Mouse (Mus musculus) T-helper 2 cell (primary cell): ENCODE measurements around the gene Gm21992.
"Not testable (repeated sequence)": the region's sequence is repeated elsewhere in the genome, so short reads cannot be mapped to it uniquely, and the experiment has no call there.

Experiments used
- in situ Hi-C: fragments of 300-600 bp; cut with MboI, MseI; formaldehyde crosslinking; loops from one replicate; pipeline ENCODE4 v1.15.1; 2025; ENCODE audit warnings: high pct_unique_total_duplicates

The Gm21992 gene

GRCm38 (mm10) chr19:4813015-4813414, 1.6 kb upstream of the Gm21992 start:
- in situ Hi-C loops, result no loop called here

DNA sequence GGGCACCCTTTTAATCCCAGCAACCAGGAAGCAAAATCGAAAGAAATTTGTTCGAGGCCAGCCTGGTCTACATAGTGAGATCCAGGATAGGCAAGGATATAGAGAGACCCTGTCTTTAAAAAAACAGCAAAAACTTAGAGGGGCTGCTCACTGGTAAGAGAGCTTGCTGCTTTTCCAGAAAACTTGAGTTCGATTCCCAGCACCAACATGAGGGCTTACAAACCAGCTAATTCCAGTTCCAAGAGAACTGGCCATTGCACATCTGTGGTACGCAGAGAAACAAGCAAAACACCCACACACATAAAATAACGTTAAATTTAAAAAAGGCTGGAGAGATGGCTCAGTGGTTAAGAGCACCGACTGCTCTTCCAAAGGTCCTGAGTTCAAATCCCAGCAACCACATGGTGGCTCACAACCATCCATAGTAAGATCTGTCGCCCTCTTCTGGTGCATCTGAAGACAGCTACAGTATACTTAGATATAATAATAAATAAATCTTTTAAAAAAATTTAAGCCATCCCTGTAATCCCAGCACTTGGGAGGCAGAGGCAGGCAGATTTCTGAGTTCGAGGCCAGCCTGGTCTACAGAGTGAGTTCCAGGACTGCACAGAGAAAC, 1.0 kb upstream of the Gm21992 start:
- in situ Hi-C loops, result not testable (repeated sequence)

DNA sequence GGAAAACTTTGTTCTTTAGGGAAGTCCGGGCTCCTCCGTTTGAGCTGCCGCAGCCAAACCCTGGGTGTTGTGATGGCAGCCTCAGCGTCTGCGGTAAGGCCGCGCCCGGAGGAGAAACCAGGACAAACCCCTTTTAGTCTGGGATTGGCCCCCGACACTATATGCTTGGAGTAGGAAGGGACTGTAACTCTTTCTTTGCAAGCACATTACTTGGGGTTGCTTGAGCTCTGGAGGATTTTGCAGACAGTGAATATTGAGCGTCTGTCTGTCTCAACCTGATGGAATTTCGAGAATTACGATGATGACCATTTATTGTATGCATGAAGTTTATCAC, 464 bp upstream of the Gm21992 start:
- in situ Hi-C loops, result no loop called here

DNA sequence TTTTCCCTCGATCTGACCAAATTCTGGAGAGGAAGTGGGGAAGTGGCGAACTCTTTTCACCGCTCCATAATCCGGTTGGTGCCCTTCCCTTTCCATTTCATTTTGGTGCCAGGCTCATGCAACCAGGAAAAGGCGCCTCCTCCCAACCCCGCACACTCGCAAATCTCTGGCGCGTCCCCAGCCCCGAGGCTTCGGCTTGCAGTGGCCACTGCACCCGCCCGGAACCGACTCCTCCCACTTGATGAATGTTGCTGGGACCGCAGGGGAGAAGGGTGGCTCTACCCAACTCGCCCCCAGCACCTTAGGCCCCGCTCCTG, 708 bp downstream of the Gm21992 start:
- in situ Hi-C loops, result no loop called here

- in situ Hi-C loops, result no loop called here
These were observed 1.1 kb downstream of the Gm21992 start for GRCm38 (mm10) chr19:4810309-4810708.

DNA sequence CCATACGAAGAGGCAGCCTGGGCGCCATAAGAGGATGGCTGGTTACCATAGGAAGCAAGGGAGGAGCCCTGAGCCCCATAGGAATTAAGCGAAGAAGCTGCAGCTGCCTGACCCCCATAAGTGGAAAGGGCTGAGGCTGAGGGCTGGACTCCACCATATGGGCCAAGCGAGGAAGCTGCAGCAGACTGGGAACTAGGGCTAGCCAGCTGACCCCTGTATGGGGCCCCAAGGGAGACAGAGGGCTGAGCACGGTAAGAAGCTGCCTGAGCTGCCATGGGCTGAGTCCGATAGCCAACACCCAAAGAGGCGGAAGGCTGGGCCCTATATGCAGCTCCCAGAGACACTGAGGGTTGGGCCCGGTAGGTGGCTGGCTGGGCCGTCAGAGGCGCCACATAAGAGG, 8.1 kb downstream of the Gm21992 start:
- in situ Hi-C loops, result no loop called here

DNA sequence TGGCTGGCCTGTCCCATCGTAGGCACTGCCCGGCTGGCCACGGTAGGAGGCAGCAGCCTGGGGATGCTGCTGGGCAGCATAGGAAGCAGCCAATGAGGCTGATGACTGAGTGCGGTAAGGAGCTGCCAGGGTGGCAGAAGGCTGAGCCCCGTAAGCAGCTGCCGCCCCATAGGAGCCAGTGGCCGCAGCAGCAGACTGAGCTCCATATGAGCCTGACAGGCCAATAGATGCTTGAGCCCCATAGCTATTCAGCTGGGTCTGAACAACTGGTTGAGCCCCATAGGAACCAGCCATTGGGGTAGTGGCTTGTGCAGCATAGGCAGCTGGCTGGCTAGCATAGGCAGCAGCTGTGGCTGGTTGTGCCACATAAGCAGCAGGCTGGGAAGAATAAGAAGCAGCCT, 8.7 kb downstream of the Gm21992 start:
- in situ Hi-C loops, result no loop called here

GRCm38 (mm10) chr19:4799083-4799482, 12.3 kb downstream of the Gm21992 start:
- in situ Hi-C loops, result no loop called here

DNA sequence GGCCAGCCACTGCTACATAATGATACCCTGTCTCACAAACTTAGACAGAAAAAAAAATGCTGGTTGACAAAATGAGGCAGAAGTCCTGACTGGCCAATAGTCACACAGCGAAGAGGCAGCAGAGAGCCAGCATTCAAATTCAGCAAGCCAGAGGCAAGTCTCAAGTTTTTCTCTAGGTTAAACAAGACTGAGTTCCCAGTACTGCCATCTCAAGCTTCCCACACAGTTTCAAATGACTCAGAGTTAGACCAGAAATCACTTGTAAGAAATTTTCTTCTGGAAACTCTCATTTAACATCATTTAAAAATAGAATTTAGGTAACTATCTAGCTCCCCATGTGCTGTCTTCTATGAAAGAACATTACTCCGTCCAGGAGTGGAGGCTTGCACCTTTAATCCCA, 13.6 kb downstream of the Gm21992 start:
- in situ Hi-C loops, result no loop called here

- in situ Hi-C loops, result no loop called here
These were observed 15.5 kb downstream of the Gm21992 start for GRCm38 (mm10) chr19:4795929-4796328.

DNA sequence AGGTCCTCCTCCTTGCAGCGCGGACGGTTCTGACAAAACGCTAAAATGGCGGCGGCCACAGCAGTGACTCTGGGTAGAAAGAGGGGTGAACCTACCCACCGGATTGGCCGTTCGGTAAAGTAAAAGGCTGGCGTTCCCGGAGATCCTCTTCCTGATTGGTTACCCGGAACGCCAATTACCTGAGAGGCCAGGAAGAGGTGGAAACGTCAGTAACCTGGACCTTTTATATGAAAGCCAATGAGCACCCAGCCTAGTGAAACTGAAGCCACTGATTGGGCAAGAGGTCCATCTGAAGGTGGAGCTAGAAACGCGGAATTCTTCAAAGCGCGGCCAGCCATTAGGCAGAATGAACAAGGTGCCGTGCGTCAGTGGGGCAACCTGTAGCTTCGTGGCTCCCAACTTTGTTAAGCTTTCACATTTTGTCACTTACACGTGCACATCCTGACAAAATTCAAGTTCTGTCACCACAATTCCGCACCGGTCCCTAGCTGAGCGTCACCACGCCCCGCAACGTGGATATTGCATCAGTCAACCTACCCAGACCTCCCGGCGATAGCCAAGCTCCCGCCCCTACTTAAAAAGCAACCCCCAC, 17.5 kb downstream of the Gm21992 start, which contains the start of gene Rbm4:
TSS of gene Rbm4 (minus strand) at position 71 of the 592 bp plus-strand sequence.
- in situ Hi-C loops, result no loop called here

- in situ Hi-C loops, result no loop called here
These were observed 18.1 kb downstream of the Gm21992 start for GRCm38 (mm10) chr19:4793281-4793830.

DNA sequence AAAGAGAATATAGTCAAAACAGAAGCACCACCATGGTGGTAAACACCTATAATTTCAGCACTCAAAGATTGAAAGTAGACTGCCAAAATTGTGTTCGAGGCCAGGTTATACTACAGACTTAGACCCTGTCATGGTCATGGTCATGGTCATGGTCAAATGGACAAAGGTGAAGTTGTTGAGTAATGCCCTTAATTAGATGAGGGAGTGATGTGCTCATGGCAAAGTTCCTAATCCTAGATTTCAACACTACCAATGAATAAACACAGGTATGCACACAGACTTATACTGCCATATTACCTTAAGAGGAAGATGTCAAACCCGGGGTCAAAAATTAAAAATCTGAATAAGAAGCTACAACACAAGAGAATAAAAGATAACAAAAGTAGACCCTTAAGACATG, 25.1 kb downstream of the Gm21992 start:
- in situ Hi-C loops, result no loop called here

- in situ Hi-C loops, result no loop called here
These were observed 26.2 kb downstream of the Gm21992 start for GRCm38 (mm10) chr19:4785206-4785605.

- in situ Hi-C loops, result no loop called here
These were observed 28.5 kb downstream of the Gm21992 start for GRCm38 (mm10) chr19:4782891-4783290.

DNA sequence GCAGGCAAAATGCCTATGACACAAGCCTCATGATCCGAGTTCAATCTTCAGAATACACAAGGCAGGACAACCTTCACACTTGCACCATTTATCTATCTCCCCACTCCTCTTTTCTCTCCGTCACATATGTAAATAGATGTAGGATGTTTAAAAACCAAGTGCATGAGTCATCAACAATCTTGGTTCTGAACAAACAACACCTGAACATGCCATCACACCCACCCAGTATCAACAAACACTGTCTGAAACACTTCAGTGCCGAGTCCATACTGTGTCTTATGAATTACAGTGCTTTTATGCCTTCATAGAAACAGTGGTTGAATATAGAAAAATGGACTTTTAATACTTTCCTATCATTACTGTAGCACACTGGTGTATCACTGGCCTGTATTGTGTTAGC, 38.6 kb downstream of the Gm21992 start:
- in situ Hi-C loops, result no loop called here

GRCm38 (mm10) chr19:4767507-4768148, 43.8 kb downstream of the Gm21992 start:
- in situ Hi-C loops, result no loop called here

- in situ Hi-C loops, result no loop called here
These were observed 48.5 kb downstream of the Gm21992 start for GRCm38 (mm10) chr19:4762876-4763275.

DNA sequence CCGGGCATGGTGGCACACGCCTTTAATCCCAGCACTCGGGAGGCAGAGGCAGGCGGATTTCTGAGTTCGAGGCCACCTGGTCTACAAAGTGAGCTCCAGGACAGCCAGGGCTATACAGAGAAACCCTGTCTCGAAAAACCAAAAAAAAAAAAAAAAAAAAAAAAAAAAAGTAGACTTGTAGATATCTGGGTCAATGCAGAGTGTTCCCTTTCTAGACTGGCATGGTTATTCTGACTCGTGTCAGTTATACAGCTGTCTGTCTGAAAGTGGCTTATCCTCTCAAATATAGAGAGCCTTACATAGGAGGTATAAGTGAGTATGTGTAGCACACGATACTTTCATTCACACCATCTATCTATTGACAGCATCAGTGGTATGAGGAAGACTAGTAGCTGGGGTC, 50.9 kb downstream of the Gm21992 start:
- in situ Hi-C loops, result not testable (repeated sequence)

DNA sequence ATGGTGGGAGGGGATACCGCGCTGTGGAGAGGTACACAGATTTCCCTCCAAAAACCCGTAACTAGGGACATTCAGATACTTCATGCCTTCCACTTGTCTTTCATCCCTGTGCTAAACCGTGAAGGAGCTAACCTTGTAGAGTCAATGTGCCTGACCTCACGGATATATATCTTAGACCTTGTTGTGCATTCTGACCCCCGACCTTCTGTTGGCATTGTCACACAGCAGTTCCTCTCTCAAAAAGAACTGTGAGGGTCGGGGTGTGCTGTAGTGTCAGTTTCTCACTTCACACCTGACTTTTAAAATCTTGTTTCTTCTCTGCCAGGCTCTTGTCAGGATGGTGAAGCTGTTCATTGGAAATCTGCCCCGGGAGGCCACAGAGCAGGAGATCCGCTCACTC, 54.5 kb downstream of the Gm21992 start:
- in situ Hi-C loops, result loop anchor here (5.0 kb wide), 1 partner anchor 215 kb away; no protein-coding TSS in a partner anchor

DNA sequence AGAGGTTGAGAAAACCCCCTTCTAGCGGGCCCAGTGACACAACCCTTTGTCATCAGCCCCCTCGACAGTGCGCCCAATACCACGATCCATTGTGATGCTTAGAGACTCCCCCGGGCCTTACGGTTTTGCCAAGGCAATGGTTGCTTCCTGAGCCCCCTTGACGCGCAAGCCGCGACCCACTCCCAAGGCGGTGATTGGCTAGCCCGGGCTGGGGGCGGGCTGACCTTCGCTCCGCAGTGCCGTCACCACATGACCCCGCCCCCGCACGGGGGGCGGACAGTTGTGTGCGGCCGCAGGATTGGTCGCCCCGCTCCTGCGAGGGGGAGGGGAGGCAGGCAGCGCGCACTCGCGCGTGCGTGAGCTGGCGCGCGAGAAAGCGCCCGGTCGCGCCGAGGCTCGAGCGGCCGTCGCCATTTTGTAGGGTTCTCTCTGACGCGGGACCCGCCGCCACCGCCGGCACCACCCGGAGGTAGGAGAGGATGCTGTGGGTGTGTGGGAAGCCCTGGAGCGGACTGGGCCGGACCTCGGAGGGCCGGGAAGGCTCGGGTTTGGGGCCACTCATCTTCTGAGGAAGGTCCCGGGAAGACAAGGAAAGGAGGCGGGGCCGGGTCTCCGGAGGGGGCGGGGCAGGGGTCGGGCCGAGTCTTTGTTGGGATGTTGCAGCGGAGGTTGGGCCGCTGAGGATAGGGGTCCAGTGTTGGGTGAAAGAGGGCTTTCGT, 55.1 kb downstream of the Gm21992 start, which contains the start of gene Rbm4b:
TSS of gene Rbm4b (plus strand) at position 305 of the 719 bp plus-strand sequence.
- in situ Hi-C loops, result loop anchor here (5.0 kb wide), 1 partner anchor 216 kb away; no protein-coding TSS in a partner anchor

DNA sequence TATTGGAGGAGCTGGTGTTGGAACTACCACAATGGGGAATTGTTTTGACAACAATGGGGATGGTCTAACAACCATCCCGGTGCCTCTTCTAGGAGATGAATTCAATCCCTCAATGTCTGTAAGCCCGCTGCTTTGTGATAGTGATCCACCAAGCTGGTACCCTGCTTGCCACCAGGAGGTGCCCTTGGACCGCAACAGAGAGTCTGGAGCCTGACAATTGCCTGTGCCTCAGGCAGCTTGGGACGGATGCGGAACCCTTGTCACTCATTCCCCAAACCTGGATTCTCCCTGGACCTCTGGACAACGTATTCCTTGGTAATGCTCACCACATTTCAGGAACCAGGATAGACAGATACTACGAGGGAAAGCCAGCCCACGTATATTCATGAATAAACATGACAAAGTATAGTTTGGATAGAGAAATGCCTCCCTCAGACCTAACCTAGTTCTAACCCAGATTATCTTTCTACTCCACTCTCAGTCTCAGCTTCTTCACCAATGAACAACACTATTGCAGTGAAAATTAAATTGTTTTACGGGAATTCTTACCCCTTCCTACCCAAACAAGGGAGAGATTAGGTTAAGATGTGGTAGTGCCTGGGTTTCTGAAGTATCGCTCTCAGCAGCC, 55.7 kb downstream of the Gm21992 start:
- in situ Hi-C loops, result loop anchor here (5.0 kb wide), 1 partner anchor 217 kb away; no protein-coding TSS in a partner anchor
